Mouse (Mus musculus) ovary, postnatal 14 days (tissue): ENCODE results near the gene Snx7.

ENCODE experiments used
- DNase-seq: peaks from one replicate; pipeline ENCODE4 v3.0.0; 2022; ENCODE audit warnings: low spot score

Gene Snx7

DNA sequence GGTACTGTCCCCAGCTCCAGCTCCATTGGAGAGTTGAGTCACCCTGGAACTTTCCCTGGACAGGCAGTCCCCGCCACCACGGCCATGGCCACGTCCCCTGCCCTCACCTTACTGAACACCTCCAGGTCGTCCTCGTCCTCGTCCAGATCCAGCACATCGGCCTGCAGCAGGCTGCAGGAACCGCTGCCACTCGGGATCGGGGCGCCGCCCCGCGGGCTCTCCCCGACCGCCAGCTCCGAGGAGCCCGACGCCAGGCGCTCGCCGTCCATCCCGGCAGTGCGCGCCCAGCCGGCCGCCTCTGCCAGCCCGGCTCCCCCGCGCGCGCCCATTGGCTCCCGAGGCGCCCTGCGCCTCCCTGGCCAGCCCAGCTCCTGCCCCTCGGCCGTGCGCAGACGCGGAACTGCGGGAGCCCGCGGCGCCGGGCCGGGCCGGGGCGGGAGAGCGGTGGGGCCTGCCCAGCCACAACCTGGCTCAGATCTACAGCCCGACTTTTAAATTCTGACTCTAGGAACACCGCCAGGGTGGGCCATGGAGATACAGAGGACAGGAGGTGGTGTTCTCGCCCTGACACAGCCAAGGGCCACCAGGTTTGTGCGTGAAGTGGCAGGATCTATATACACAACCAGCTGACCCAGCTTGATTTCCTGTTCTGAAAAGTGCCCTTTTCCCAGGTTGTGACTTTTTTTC lies at the start of gene Snx7:
Gene Snx7 (minus strand): TSS at position 300 of the 687 bp plus-strand sequence.
- peak; percentile 81 for DNase-seq

DNA sequence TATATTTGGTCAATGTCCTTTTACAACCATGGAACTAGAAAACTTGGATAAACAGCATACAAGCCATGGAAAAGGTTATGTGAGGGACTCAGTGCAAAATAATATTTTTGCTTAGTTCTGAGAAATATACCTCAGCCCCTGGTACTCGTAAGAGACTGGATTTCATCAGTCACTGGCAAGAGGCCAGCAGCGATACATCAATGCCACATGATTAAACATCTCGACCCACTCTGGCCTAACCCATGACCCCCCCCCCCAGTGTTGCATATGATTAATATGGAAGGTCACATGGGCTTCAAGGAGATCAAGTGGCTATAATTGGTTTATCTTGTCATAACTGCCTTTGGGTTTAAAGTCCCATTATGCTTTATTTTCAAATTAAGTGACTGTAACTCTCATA lies 46.7 kb upstream of the Snx7 start:
- no peak for DNase-seq

DNA sequence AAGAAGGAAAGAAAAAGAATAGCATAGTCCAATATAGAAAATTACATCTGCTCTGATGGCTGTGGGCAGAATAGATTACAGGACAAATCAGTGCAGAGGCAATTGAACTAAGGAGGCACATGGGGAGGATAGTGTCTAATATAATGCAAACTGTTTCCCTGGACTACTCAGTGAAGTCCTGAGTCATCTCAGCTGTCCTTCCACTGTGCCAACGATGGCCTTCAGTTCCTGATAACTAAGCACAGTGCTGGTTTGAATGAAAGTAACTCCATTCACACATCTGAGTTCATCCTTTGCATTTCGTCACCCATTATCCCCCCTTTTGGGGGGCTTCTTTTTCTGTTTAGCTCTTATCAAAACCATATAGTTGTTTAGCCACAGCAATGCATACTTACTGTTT lies 25.0 kb upstream of the Snx7 start:
- no peak for DNase-seq

DNA sequence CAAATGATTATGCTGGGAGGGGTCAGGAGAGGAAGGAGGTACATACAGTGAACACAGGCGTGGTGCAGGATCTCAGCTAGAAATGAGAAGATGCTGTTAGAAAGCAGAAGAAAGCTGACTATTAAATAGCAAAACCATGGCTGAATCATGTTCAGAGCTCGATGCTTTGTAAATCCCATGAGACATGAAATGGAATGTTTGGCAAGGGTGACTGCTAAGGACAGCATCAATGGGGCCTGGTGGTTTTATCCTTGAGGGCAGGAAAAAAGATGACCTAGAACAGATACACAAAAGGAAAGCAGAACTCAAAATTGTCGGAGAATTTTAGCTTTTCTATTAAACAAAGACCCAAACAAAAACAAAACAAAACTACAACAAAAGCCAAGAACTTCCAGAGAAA lies 6.7 kb upstream of the Snx7 start:
- no peak for DNase-seq

DNA sequence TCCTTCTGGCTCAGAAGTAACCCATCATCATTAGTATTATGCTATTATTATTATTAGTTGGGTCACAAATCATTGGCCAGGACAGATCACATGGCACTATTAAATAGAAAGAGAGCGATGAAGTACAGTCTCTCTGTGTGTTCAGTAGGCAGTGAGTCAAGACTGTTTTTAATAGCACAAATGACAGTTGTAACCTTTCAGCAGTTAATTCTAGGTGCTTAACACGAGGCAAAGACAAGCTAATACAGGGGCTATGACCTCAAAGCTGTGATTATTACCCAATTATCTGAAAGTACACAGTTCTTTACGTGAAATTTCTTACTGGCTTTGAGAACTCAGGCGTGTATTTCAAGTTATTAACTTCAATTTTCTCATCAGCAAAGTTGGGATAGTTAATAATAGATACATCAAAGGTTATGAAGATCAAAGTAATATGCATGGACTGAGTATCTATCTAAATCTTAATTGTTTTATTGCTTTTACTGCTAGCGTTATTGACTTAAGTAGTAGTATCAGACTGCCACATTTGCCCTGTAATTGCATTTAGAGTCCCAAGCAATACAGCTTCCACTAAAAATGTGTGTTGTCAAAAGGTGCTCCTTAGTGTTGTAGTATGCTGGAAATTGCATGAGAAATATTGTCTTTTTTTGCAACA lies 4.6 kb upstream of the Snx7 start:
- no peak for DNase-seq

DNA sequence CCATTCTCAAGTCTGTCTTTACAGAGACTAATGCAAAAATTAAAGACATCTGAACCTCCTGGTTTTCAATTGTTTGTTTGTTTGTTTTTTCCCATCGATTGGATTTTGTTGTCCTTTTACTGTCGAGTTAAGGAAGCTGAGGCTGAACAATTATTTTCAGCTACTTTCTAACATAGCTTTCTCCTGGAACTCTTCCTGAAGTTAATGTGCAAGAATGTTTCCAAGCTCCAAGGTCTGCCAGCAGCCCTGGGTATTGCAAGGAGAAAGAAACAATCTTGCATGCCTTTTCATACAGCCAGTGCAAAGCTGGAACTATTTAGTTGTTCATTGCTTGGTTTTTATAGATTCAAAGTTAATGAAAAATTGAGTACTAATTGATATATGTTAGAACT lies 584 bp upstream of the Snx7 start:
- DNase-seq, result no peak

DNA sequence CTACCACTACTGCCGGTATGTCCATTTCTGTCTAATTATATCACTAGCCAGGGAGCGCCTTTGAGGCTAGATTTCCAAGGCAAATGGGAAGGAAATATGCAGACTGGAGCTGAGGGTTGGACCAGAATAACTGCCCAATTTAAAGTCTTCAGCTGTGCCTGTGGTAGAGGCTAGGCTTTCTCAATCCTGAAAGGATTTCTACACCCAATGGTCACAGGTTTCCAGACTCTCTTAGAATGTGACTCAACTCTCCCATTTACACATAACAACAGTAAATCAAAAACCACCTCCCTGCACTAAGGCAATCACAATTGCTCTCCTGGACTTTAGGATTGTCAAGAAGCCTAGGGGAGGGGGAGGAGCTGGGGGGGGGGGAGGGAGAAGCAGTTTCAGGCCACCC lies 645 bp downstream of the Snx7 start:
- no peak for DNase-seq

DNA sequence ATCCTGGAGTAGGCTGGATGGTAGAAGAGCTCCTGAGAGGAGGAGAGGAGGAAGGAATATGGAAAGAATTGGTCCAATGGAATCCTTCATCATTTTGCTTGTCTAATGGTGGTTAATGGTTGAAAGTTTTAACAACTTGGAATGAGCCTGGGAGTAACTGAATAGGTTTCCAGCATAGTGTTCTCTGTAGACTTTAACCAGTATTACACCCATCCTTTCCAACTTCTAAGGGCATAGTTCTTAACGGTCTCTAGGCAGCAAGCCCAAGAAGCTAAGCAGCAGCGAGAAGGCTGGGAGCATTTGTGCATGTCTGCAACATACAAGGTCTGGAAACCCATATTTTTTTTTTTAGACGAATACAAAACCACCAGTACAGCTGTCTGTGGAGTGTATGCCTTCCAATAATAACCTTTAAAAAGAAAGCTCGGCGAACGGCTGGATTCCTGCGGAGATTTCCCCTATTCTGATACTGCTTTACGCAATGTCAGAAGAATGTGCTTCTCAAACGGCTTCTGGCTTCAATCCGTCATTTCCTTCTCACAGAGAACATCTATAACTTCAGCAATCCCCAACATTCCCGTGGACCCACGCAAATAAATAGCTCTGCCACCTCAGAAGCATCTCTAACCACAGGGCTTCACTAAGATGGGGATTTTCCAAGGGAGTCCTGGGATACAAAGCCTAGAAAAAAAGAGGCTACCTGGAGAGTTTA lies 1.9 kb downstream of the Snx7 start:
- no peak for DNase-seq

DNA sequence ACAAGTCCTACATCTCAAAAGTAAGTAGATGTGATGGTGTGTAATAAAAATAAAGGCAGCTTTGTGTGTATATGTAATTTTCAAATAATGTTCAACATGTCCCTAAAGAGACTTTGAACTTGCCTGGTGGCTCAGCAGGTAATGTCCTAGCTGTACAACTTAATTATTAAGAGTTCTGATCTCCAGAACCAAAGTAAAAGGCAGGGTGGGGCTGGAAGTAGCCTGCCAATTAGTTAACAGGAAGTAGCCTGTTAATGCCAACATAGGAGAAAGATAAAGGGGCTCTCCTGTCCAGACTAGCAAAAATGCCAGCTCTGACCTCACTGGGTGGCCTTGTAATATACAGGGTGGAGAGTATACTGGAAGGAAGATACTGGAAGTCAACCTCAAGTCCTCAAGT lies 3.1 kb downstream of the Snx7 start:
- DNase-seq, result no peak

DNA sequence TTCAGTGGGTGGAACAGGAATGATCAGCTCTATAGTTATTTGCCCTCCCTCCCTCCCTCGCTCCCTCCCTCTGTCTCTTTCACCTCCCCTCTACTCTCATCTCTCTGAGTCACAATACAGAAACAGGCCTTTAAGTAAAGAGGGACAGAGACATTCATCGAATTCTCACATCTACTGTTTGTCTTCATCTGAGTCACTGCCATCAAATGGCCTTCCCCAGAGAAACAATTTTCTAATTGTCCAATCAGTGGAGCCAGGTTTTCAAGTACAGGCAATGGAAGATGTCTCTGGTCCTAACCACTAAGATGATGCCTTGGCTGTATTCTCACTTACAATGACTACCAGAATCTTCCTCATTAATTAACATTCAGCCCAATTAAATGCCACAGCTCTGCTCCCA lies 5.8 kb downstream of the Snx7 start:
- no peak for DNase-seq

DNA sequence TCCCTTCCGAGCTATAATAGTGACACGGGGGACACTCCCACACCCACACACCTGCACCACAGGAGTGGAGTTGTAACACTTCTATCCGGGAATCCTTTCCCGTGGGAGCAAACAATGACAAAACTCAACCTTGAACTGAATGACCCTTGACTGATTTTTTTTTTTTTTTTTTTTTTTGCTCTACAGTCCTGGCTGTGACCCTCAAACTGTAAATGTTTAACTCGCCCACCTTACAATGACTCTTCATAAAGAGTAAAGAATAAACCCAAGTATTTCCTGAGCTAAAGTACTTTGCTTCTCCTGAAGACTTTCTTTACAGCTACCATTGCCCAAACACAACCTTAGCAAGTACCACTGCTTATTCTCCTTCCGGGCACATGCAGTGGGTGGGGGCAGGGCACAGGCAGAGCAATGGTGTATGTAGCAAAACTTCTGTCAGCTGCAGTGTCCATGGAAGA lies 6.7 kb downstream of the Snx7 start:
- DNase-seq, result no peak

DNA sequence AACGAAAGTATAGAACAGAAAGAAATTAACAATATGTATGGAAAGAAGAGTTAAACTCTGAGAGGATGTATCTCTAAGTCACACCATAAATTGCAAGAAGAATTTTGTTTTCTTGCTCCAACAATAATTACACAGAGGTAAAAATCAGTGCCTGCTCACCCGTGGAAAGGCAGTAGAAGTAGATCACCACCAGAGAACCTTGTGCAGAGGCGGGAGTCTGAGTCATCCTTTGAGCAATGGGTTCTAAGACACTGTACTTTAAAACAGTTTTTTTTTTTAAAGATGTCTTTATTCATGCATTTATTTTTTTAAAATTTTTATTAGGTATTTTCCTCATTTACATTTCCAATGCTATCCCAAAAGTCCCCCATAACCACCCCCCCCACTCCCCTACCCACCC lies 9.7 kb downstream of the Snx7 start:
- no peak for DNase-seq

DNA sequence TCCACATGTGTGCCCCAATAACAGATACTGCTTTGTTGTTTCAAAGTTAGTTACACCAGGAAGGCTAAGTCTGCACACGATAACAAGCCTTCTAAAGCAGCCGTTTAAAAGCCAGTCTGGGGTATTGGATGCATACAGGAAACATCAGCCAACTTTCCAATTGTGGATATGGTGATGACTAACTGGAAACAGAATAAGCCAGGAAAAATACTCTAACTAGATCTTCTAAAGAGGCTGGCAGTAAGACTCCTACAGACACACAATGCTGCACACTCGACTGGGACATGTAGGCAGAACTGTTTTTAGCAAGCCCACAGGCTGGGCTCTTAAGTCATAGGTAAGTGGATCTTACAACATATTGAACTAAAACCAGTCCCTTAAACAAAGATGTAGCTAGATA lies 15.0 kb downstream of the Snx7 start:
- no peak for DNase-seq

DNA sequence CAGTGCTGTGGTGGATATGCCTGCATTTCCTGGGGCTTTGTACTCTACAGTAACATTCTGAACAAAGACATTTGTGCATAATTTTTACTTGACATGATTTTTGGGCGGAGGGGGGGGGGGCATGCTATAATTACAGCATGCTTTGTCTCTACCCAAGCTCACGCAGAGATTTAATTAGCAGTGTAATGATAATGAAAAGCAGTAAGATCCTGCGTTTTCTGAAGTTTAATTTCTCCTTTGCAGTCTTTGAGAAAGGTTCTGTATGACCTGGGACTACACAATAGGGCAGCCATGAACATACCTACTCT lies 16.7 kb downstream of the Snx7 start:
- DNase-seq, result no peak

DNA sequence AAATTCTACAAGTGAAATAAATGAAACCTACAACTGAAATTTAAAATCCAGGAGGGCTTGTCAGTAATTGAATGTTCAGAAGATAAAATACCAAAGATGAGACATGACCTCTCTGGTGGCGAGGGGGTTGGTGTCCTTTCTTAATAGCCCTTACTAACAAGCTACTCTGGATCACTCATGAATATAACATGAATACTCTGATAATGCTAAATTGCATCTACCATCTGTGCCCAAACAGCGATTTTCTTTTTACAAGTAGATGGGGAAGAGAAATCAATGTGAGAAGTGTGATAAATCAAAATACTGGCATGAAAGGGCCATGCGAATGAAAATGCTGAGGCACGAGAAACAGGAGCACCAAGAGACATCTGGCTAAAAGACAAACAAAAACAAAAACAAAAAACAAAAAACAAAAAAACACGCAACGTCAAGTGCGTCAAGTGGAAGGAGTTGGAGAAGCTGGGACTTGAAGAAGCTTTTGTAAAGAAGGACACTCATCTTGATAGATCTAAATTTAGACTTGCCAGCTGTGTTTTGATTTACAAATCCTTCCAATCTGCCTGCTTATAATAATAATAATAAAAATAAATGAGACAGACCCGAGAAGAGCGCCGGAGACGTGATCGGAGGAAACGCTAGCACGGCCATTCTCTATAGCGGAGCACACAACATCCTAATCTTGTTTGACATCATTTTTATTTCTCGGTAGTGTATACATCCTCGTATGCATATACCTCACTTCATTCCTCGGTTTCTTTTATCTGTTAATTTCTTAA lies 17.3 kb downstream of the Snx7 start:
- DNase-seq, result no peak

DNA sequence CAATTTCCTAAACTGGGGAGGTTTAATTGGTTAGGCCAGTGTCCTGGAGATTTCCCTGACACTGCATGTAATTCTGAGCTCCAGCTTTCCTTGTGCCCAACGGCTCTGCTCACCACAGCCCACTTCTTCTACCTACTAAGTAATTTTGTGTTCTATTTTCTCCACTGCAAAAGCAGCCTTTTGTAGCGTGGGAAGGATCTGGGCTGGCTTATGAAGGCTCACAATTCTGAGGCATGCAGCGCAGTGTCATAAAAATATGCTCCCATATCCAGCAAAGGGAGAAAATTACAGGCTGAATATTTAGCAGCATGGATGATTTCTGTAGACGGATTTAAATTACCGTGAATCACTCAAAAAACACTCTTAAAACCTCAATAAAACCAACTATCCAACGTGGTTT lies 19.9 kb downstream of the Snx7 start:
- DNase-seq, result no peak

DNA sequence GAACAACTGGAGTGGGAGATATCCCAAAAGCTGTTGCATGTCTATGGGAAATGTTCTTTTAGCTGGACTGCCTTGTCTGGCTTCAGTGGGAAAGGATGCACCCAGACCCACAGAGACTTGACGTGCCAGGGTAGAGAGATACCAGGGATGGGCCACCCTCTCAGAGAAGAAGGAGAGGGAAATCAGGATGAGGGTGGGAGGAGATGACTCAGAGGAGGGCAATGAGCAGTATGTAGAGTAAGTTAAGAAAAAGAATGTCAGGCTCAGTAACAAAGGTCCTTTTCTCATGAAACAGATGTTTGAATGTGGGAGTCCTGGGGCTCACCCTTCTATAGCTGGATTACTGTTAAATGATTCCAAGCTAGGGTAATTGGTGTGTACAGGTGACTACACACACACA lies 26.1 kb downstream of the Snx7 start:
- no peak for DNase-seq

DNA sequence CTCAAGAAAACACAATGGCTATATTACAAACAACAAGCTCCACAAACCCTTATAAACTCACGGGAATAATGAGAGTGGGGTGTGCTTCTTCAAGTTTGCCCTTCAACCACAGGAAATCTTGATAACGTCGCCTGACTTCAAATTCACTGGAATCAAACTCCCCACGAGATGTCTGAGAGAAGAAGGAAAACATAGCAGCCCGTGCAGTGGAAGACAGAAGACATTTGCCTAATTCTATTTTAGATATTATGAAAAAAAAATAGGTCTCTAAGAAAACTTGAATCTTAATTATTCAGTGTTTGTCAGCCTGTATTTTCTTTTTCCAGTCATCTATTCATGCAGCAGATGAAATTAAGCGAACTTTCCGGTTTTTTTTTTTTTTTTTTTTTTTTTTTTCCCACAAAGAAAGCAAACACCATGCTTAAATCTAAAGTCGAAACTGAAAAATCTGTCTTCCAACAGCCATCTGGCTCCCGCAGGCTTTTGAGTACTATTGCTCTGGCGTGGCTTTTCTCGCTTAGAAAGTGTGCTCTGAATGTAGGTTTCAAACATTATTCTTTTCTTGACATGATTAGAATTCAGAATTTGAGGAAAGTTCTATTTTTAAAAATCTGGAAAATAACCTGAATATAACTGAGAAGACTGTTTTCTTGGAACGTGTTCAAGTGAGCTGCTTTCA lies 28.7 kb downstream of the Snx7 start:
- DNase-seq, result no peak

DNA sequence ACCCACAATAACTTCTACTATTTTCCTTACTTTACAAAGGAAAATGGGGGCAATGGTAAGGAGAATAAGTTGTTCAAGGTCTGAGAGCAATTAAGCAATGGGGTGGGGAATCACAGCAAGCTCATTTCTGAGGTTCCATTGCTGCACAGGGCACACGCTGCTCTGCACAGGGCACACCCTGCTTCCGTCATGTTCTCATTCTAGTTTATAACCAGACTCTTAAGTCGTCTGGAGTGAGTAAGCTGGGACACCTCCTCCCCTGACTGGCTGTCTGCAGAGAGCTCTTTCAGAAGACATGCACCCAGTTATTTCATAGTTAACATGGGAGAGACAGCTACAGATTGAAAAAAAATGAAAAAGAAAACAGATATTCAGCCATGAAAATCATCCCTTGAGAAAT lies 30.7 kb downstream of the Snx7 start:
- DNase-seq, result no peak

DNA sequence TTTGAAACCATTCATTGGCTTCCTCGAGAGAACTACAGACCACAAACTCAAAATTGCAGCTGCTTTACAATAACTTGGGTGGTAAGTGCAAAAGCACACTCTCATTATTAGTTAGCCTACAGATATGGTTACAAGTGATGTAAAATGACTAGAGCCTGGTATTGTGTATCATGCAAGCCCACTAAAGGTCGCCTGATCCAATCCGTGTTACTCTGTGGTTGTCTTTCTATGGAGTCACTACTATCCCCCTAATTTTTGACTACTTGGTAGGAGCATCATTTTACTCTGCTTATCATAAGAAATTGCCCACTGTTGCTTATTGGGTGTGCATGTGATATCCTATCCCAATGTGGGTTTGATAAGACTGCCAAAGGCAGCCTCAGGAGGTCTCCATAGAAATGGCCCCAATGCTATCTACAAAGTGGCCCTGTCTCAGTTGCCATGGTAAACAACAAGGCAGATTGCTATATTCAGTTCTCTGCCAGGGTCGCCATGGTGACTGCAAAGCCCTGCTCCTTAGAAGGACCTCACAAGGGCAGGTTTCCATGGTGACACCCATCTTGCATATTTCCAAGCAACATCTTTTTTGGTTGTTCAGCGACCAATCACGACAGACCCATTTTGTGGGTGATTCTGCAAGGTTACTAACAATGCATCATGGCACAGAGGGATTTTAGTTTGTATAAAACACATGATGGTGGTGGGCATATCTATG lies 42.1 kb downstream of the Snx7 start:
- no peak for DNase-seq

DNA sequence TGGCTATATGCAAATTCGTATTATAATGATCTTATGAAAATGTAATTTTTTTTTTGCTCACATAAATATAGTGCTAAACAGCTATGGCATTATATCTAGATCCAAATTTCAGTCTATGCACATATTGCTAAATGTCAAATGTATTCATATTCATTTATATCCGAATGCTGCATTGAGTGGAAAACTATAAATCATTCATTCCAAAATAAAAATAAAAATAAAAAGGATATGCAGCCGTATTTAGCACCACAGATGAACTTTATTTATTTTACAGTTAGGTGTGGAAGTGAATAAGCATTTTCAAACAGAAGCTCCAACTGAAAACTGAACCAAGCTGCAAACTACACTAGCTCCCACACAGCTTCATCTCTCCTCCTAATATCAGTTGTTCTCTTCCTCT lies 45.5 kb downstream of the Snx7 start:
- DNase-seq, result no peak

DNA sequence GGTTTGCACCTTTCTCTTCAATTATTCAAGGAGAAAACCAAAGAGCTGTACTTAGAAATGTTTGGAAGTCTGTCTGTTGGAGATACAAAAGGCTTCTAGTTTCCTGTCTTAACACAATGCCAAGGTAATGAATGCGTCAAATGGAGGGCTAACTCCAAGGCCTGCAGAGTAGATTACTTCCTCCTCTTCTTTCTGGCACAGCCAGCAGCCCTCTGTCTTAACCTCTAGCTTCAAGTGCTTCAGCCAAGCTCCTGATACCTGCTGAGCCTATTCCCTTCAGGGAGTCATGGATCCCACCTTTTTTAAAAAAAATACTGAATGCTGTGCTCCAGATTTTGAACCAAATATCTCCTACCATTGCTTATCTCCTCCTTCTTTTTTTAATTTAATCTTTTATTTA lies 51.1 kb downstream of the Snx7 start:
- no peak for DNase-seq
